Mouse (Mus musculus): ENCODE measurements around the gene Atp2a3.

- TF ChIP-seq CTCF (IDR thresholded peaks at IDR 0.05; ENCODE audit: insufficient read depth, low read length) (no peak), POLR2A (IDR thresholded peaks at IDR 0.05; ENCODE audit: borderline replicate concordance, extremely low read depth, low read depth, low read length) (no peak)
Observed at GRCm38 (mm10) chr11:72953116-72953439, 7.9 kb upstream of the Atp2a3 start.

Measured in lung, adult 2 months (tissue).